Mouse (Mus musculus): ENCODE results near the gene Pex26. TPM values are rescaled to one million over a fixed set of nuclear protein-coding genes. Genes with fewer than 3 reads are reported as not detected.

Pex26 gene
- total RNA-seq, 2 experiments from 2014 or later, result 6.9 to 7.1 TPM

GRCm38 (mm10) chr6:121197807-121198365 is 14.4 kb downstream of the Pex26 start:
- intact Hi-C loops (cut with DNase I), result no loop called here

GRCm38 (mm10) chr6:121200458-121200857 is 17.0 kb downstream of the Pex26 start:
- intact Hi-C loops (cut with DNase I), result no loop called here
- no peak for DNase-seq (ENCODE audit: low spot score)

More at GRCm38 (mm10) chr6:121197807-121198365, 14.4 kb downstream of the Pex26 start:
- no peak for DNase-seq (ENCODE audit: low spot score)

DNA sequence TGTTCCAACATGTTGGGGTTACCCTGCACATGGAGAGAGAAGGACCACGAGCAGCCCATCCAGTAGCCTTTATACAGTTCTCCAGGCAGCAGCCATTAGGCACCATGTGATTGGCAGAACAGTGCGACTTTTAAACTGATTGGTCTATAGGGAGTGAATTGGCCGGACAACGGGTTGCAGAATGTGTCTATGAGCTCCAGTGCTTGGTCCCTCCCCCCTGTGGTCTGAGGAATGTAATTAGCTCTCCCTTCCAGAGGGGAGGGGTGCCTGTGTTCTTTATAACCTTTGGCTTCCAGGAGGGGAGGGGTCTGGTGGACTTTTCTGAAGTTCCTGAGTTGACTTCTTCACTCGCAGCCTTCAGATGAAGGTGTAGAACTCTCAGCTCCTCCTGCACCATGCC is 18.6 kb downstream of the Pex26 start:
- intact Hi-C loops (cut with DNase I), result no loop called here
- DNase-seq (ENCODE audit: low spot score), result no peak

DNA sequence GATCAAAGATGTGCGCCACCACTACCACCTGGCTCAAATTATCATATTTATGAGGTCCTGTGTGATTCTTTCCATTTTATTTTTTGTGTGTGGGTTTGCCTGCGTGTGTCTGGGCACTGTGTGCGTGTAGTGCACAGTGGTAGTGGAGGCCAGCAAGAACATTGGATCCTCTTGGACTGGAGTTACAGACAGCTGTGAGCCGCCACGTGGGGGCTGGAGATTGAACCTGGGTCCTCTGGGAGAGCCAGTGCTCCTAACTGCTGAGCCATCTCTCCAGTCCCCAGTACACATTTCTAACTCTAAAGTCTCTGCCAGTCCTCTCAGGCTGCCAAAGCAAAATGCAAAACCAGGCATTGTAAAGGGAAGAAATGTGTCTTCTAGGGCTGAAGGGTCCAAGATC is 23.0 kb downstream of the Pex26 start:
- no peak for DNase-seq (ENCODE audit: low spot score)

DNA sequence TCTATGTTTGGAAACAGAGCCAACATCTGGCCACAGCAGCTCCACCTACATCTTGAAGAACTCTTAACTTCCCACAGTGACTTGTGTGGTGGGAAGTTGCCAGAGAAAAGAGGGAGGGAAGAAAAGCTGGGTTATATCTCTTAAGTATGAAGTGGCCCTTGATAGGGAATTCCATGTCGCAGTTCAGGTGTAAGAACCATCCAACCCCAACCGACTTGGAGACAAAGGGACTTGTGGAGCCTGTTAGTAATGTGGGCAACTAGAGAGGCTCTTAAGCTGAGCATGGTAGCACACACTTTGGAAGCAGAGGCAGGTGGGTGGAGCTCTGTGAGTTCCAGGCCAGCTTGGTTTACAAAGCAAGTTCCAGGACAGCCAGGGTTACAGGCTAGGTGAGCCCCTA is 26.1 kb downstream of the Pex26 start:
- intact Hi-C loops (cut with DNase I), result no loop called here

More for the DNA sequence above, 23.0 kb downstream of the Pex26 start:
- intact Hi-C loops (cut with DNase I), result no loop called here

DNA sequence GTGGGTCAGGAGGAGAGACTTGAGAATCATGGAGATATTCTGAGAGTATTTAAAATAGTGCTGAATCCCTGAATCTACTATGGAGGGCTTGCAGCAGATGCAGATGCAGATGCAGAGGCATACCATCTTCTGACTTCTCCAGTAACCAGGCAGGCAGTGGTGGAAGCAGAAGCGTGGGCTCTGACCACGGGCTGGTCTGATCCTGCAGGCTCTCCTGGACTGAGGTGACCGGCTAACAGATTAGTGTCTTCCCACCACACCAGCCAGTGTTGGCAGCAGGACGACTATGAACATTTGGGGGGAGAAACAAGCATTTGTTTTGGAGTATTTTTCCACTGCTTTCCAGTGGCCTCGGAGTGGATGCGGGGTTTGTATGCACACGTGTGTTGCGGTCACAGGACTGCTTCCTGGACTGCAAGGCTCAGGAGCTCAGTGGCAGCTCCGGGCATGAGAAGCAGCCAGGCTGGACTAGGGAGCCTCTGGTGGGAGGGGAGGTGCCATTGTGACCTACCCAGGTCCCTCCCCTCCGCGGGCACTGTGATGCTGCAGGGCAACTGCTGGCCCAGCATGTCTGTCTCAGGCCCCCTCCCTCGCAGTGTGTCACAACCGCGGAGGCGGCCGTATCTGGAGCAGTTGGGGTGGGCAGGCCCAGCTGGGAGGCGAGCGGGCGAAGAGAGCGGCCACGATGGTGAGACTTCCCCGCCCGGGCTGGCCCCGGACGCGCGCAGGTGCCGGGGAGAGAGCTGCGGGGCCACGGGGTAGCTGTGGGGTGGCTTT is 26.9 kb downstream of the Pex26 start, which contains the start of gene Tuba8:
Gene Tuba8, plus strand, starts transcription at position 548 of the 777 bp plus-strand sequence.
- intact Hi-C loops (cut with DNase I), result no loop called here
- DNase-seq (ENCODE audit: low spot score), result peak; percentile 48

More for the DNA sequence above, 26.1 kb downstream of the Pex26 start:
- DNase-seq (ENCODE audit: low spot score), result no peak

- no peak for DNase-seq (ENCODE audit: low spot score)
- intact Hi-C loops (cut with DNase I), result no loop called here
Observed at GRCm38 (mm10) chr6:121210926-121211289, 27.4 kb downstream of the Pex26 start.

DNA sequence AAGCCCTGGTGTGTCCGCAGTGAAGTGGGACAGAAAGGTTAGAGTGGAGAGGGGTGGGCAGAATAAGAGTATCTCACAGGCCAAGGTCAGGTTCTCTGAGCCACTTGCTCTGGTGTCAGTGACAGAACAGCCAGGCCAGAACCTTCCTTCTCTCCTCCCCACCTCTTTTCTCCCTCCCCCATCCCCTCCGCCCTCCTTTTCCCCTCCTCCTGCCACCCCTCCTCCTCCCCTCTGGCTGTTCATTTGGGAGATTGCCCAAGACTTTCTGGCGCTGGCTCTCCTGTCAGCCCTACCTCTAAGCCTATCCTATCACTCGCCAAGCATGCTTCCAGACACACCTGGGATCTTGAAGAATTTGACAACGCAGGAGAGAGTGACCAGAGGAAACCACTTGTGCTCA is 28.3 kb downstream of the Pex26 start:
- no peak for DNase-seq (ENCODE audit: low spot score)
- intact Hi-C loops (cut with DNase I), result no loop called here

DNA sequence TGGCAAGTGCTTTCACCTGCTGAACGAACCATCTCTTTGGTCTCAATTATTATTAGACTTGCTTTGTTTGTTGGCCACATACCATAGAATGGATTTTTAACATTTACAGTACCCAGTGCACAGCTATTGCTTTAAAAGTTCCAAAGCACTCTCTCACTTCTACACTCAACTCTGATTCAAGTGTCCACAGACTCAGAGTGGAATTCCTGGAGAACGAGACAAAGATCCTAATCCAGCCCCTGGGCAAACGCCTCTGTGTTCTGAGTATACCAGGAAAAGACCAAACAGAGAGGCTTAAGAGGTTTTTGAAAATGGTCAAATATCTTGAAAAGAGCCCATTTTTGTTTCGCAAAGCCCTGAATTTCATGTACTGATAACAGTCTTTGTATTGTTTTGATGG is 29.5 kb downstream of the Pex26 start:
- DNase-seq (ENCODE audit: low spot score), result no peak
- intact Hi-C loops (cut with DNase I), result no loop called here

DNA sequence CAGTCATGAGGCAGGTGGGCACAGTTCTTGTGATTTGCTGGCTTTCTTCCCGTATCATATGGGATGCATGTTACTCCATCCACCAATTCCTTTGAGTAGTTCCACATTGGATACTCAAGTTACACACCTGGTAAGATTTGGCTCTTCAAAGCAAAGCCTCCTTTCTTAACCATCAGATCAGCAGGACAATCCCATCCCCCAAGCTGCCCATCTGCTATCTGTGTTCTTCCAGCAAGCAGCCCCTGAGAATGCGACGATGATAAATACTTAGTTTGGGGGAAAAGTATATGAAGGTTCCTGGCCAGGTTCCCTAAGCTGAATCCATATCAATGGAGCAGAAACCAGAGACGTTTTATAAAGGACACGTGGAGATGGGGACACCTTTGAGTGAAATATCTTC is 30.8 kb downstream of the Pex26 start:
- no peak for DNase-seq (ENCODE audit: low spot score)
- intact Hi-C loops (cut with DNase I), result no loop called here

GRCm38 (mm10) chr6:121214667-121215330 is 31.3 kb downstream of the Pex26 start:
- intact Hi-C loops (cut with DNase I), result no loop called here
- DNase-seq (ENCODE audit: low spot score), result no peak

- intact Hi-C loops (cut with DNase I), result no loop called here
- DNase-seq (ENCODE audit: low spot score), result no peak
Observed at GRCm38 (mm10) chr6:121215336-121215735, 31.9 kb downstream of the Pex26 start.

GRCm38 (mm10) chr6:121215896-121216295 is 32.4 kb downstream of the Pex26 start:
- DNase-seq (ENCODE audit: low spot score), result no peak
- intact Hi-C loops (cut with DNase I), result no loop called here

DNA sequence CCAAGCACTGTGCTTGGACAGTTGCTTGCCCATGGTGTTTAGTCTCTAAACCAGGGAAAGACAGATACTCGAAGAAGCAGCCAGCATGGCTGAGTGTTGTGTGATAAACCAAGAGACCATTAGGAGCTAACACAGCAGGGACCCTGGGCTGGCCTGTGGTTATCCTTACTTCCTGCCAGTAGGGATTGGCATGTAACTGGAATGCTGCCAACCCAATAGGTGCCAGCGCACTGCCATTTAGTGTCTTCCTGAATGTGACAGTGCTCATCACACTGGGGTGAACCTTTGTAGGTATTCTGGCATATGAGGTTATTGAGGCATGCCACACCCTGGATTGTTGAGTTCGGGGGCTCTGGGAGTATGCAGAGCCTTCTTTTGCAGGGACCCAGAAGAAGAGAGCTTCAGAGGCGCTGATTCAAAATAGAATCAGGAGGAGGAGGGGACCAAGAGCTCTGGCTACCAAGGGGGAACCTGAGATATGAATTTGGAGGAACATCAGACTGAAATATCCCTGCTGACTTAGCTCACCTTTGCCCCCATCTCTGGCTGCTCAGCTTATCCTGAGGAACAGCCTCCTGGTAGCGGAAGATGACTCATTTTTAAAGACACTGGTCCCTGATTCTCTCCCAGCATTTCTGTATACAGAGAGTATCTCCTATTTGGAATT is 33.3 kb downstream of the Pex26 start:
- no peak for DNase-seq (ENCODE audit: low spot score)
- intact Hi-C loops (cut with DNase I), result no loop called here

DNA sequence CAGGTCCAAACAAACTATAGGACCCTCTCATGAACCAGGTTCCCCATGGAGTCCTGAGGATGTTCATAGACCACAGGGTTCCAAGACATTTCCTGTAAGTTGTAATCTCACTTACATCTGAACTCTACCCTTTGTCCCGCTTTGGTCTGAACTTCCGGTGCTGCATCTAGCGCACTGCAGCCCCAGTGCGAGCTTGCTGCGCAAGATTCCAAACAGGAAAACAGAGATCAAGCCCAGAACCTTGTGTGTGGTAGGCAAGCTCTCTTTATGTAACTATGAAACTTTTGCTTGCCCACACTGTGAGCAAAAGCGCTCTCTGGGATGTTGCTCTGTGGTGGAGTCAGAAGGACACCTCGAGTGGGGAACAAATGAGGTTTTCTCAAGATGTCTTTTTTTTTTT is 34.5 kb downstream of the Pex26 start:
- intact Hi-C loops (cut with DNase I), result no loop called here
- DNase-seq (ENCODE audit: low spot score), result no peak

DNA sequence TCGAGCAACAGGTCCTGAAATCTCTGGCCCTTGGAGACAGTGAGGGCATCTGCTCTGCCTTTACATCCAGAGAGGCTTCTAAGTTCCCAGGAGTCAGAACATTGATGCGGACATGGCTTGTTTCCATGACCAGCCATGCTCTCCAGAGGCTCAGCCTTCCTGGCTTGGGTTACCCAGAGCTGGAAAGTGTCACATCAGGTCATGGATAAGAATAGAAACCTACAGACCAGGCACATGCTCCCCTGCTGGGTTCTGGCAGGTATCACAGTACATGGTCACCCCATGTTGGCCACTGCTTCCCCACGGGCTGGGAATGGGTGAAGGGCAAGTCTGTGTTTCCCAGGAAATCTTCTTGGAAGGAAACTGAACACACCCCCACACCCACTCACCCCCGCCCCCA is 35.9 kb downstream of the Pex26 start:
- intact Hi-C loops (cut with DNase I), result no loop called here
- DNase-seq (ENCODE audit: low spot score), result peak; percentile 23

GRCm38 (mm10) chr6:121220181-121220580 is 36.7 kb downstream of the Pex26 start:
- DNase-seq (ENCODE audit: low spot score), result no peak
- intact Hi-C loops (cut with DNase I), result no loop called here

GRCm38 (mm10) chr6:121221876-121222597 is 38.6 kb downstream of the Pex26 start:
- no peak for DNase-seq (ENCODE audit: low spot score)
- intact Hi-C loops (cut with DNase I), result no loop called here

DNA sequence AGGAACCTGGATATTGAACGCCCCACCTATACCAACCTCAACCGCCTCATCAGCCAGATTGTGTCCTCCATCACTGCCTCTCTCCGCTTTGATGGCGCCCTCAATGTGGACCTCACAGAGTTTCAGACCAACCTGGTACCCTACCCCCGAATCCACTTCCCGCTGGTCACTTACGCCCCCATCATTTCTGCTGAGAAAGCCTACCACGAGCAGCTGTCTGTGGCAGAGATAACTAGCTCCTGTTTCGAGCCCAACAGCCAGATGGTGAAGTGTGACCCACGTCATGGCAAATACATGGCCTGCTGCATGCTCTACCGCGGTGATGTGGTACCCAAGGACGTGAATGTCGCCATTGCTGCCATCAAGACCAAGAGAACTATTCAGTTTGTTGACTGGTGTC is 39.5 kb downstream of the Pex26 start:
- intact Hi-C loops (cut with DNase I), result no loop called here
- DNase-seq (ENCODE audit: low spot score), result no peak

- DNase-seq (ENCODE audit: low spot score), result no peak
- intact Hi-C loops (cut with DNase I), result no loop called here
Observed at GRCm38 (mm10) chr6:121224067-121224466, 40.6 kb downstream of the Pex26 start.

Measured in heart, postnatal 25 days (tissue).